Mouse (Mus musculus) midbrain, embryonic 11.5 days (tissue): ENCODE data around the gene Gm28308. TPM values are rescaled to one million over a fixed set of nuclear protein-coding genes. Genes with fewer than 3 reads are reported as not detected.

Experiments
- ATAC-seq: fragments of 200-750 bp; cut with Nextera tagmentation; 2 replicates; pipeline ENCODE4 v1.8.0; 2017; ENCODE audit warnings: moderate TSS enrichment, moderate library complexity; ENCODE audit not compliant: low FRiP score
- DNase-seq: peaks from one replicate; pipeline ENCODE4 v3.0.0; 2015; ENCODE audit warnings: low spot score; ENCODE audit errors: missing footprints
- H3K27ac ChIP-seq: fragments of 300-500 bp; sonication (generic); 2 replicates; pipeline ENCODE4 v1.5.1; 2014; ENCODE audit warnings: low read depth, low read length
- H3K27me3 ChIP-seq: fragments of 300-500 bp; sonication (generic); 2 replicates; pipeline ENCODE4 v1.6.1; 2014; ENCODE audit warnings: mild to moderate bottlenecking, low read length, moderate library complexity, mixed read lengths; ENCODE audit not compliant: control insufficient read depth, insufficient read depth
- H3K36me3 ChIP-seq: fragments of 300-500 bp; sonication (generic); 2 replicates; pipeline ENCODE4 v1.6.1; 2014; ENCODE audit warnings: mild to moderate bottlenecking, low read length, moderate library complexity, mixed read lengths; ENCODE audit not compliant: control insufficient read depth, insufficient read depth
- H3K4me1 ChIP-seq: fragments of 300-500 bp; sonication (generic); 2 replicates; pipeline ENCODE4 v1.6.1; 2014; ENCODE audit warnings: low read length; ENCODE audit not compliant: control insufficient read depth, insufficient read depth
- H3K4me2 ChIP-seq: fragments of 300-500 bp; sonication (generic); 2 replicates; pipeline ENCODE4 v1.6.1; 2014; ENCODE audit warnings: mild to moderate bottlenecking, moderate library complexity
- H3K4me3 ChIP-seq: fragments of 300-500 bp; sonication (generic); 2 replicates; pipeline ENCODE4 v1.5.1; 2014; ENCODE audit warnings: low read depth, low read length
- H3K9ac ChIP-seq: fragments of 300-500 bp; sonication (generic); 2 replicates; pipeline ENCODE4 v1.6.1; 2014; ENCODE audit warnings: low read length
- H3K9me3 ChIP-seq: fragments of 300-500 bp; sonication (generic); 2 replicates; pipeline ENCODE4 v1.6.1; 2016; ENCODE audit warnings: low read length; ENCODE audit not compliant: control insufficient read depth
- WGBS: fragments of 180-500 bp; shearing (Covaris S2); extraction: QIAGEN DNeasy Blood & Tissue Kit; methylation state at CpG from one replicate; pipeline ENCODE4 v1.1.7; 2014; 5-methylcytosine and 5-hydroxymethylcytosine counted together
- polyA plus RNA-seq: library from polyadenylated mRNA; unstranded; fragments of >200 nt; fragmentation: Nextera tagmentation; extraction: Ambion mirVana; gene quantifications from 2 replicates; pipeline ENCODE4 v1.2.1, GENCODE M21; 2014

Gene Gm28308
- polyA plus RNA-seq, 1 experiment from 2014 or later = not detected

- no peaks in the 10 kb centered on the region for H3K36me3 ChIP-seq
- ATAC-seq (no peak), DNase-seq (peak; percentile 95)
- H3K4me1 ChIP-seq = no peaks in the 10 kb centered on the region
- peaks cover 99% of the 10 kb centered on the region for H3K27me3 ChIP-seq
- no peak overlapping the region for H3K4me2 ChIP-seq
- no peak overlapping the region for H3K9ac ChIP-seq
- no peak overlapping the region for H3K4me3 ChIP-seq
- H3K27ac ChIP-seq = no peak overlapping the region
- WGBS = 2% methylated on average over 23 of the region's 23 CpGs
- no peaks in the 10 kb centered on the region for H3K9me3 ChIP-seq
Measured at GRCm38 (mm10) chr6:52247766-52248637, 34.9 kb upstream of the Gm28308 start.

GRCm38 (mm10) chr6:52246916-52247315 lies 33.8 kb upstream of the Gm28308 start:
- Histone ChIP-seq H3K9me3 (no peaks in the 10 kb centered on the region), H3K4me3 (no peak overlapping the region), H3K36me3 (no peaks in the 10 kb centered on the region), H3K27ac (no peak overlapping the region), H3K4me1 (no peaks in the 10 kb centered on the region), H3K27me3 (peaks cover 99% of the 10 kb centered on the region), H3K4me2 (no peak overlapping the region), H3K9ac (no peak overlapping the region)
- WGBS = 6% methylated on average over 3 of the region's 3 CpGs
- ATAC-seq (no peak), DNase-seq (no peak)

- WGBS = under 1% methylated on average over 26 of the region's 26 CpGs
- Histone ChIP-seq H3K9me3 (no peaks in the 10 kb centered on the region), H3K36me3 (no peaks in the 10 kb centered on the region), H3K4me2 (no peak overlapping the region), H3K27me3 (peaks cover 99% of the 10 kb centered on the region), H3K4me1 (no peaks in the 10 kb centered on the region), H3K9ac (no peak overlapping the region), H3K27ac (no peak overlapping the region), H3K4me3 (no peak overlapping the region)
- DNase-seq = peak; percentile 96
- ATAC-seq = no peak
Measured at GRCm38 (mm10) chr6:52246403-52246803, 33.3 kb upstream of the Gm28308 start.

GRCm38 (mm10) chr6:52245757-52246142 lies 32.6 kb upstream of the Gm28308 start, which contains the start of gene Hoxa11:
Gene Hoxa11 (minus strand): TSS chr6:52245810.
- Histone ChIP-seq H3K4me3 (no peak within 1 kb of the TSS), H3K9ac (no peak within 1 kb of the TSS), H3K9me3 (no peaks in the 10 kb centered on the region), H3K36me3 (no peaks in the 10 kb centered on the region), H3K27me3 (peaks cover 99% of the 10 kb centered on the region), H3K27ac (no peak within 1 kb of the TSS), H3K4me2 (no peak within 1 kb of the TSS), H3K4me1 (no peaks in the 10 kb centered on the region)
- DNase-seq (peak; percentile 93), ATAC-seq (no peak)
- WGBS = under 1% methylated on average over 20 of the region's 20 CpGs

GRCm38 (mm10) chr6:52245040-52245756 lies 32.1 kb upstream of the Gm28308 start:
- Histone ChIP-seq H3K36me3 (no peaks in the 10 kb centered on the region), H3K4me1 (no peaks in the 10 kb centered on the region), H3K9ac (no peak overlapping the region), H3K4me3 (no peak overlapping the region), H3K27me3 (peaks cover 99% of the 10 kb centered on the region), H3K27ac (no peak overlapping the region), H3K9me3 (no peaks in the 10 kb centered on the region), H3K4me2 (no peak overlapping the region)
- no peak for ATAC-seq
- under 1% methylated on average over 70 of the region's 71 CpGs for WGBS
- peak; percentile 95 for DNase-seq

- ATAC-seq (no peak), DNase-seq (peak; percentile 93)
- Histone ChIP-seq H3K4me1 (no peaks in the 10 kb centered on the region), H3K9ac (no peak overlapping the region), H3K4me3 (no peak overlapping the region), H3K27me3 (peaks cover 99% of the 10 kb centered on the region), H3K4me2 (no peak overlapping the region), H3K27ac (no peak overlapping the region), H3K9me3 (no peaks in the 10 kb centered on the region), H3K36me3 (no peaks in the 10 kb centered on the region)
- WGBS = 1% methylated on average over 23 of the region's 23 CpGs
Measured at GRCm38 (mm10) chr6:52244471-52245039, 31.4 kb upstream of the Gm28308 start.

- H3K9ac ChIP-seq = no peak overlapping the region
- 2% methylated on average over 12 of the region's 12 CpGs for WGBS
Measured at GRCm38 (mm10) chr6:52243681-52244121, 30.6 kb upstream of the Gm28308 start.

GRCm38 (mm10) chr6:52242801-52243332 lies 29.7 kb upstream of the Gm28308 start:
- H3K9ac ChIP-seq = no peak overlapping the region
- WGBS = 3% methylated on average over 4 of the region's 4 CpGs
- H3K36me3 ChIP-seq = no peaks in the 10 kb centered on the region
- no peak overlapping the region for H3K4me2 ChIP-seq
- H3K4me3 ChIP-seq = no peak overlapping the region
- H3K27me3 ChIP-seq = peaks cover 98% of the 10 kb centered on the region
- H3K27ac ChIP-seq = no peak overlapping the region
- H3K9me3 ChIP-seq = no peaks in the 10 kb centered on the region
- DNase-seq = no peak
- H3K4me1 ChIP-seq = no peaks in the 10 kb centered on the region
- ATAC-seq = no peak

More at GRCm38 (mm10) chr6:52243681-52244121, 30.6 kb upstream of the Gm28308 start:
- ATAC-seq (no peak), DNase-seq (peak; percentile 94)
- H3K4me3 ChIP-seq = no peak overlapping the region
- no peaks in the 10 kb centered on the region for H3K36me3 ChIP-seq
- no peaks in the 10 kb centered on the region for H3K4me1 ChIP-seq
- no peak overlapping the region for H3K27ac ChIP-seq
- no peak overlapping the region for H3K4me2 ChIP-seq
- no peaks in the 10 kb centered on the region for H3K9me3 ChIP-seq
- H3K27me3 ChIP-seq = peaks cover 98% of the 10 kb centered on the region
